Mouse (Mus musculus): Measurements from ENCODE around the gene Cntnap1.
"Not testable (repeated sequence)": the region's sequence is repeated elsewhere in the genome, so short reads cannot be mapped to it uniquely, and the experiment has no call there.

Gene Cntnap1

GRCm38 (mm10) chr11:101151063-101151462, 19.3 kb upstream of the Cntnap1 start:
- DNase-seq: no peak

- DNase-seq: no peak
Measured at GRCm38 (mm10) chr11:101152825-101153224, 17.5 kb upstream of the Cntnap1 start.

- DNase-seq: no peak
Measured at GRCm38 (mm10) chr11:101154648-101155047, 15.7 kb upstream of the Cntnap1 start.

GRCm38 (mm10) chr11:101155151-101155550, 15.2 kb upstream of the Cntnap1 start:
- DNase-seq: no peak

- DNase-seq: peak; percentile 86
Measured at GRCm38 (mm10) chr11:101155728-101156371, 14.5 kb upstream of the Cntnap1 start, which contains the start of gene Tubg2. Gene Tubg2 (plus strand): TSS chr11:101155907.

- DNase-seq: not testable (repeated sequence)
Measured at GRCm38 (mm10) chr11:101160151-101160550, 10.2 kb upstream of the Cntnap1 start.

GRCm38 (mm10) chr11:101160981-101161505, 9.3 kb upstream of the Cntnap1 start:
- not testable (repeated sequence) for DNase-seq

GRCm38 (mm10) chr11:101161551-101161950, 8.8 kb upstream of the Cntnap1 start:
- DNase-seq: no peak

- no peak for DNase-seq
Measured at GRCm38 (mm10) chr11:101162301-101162700, 8.0 kb upstream of the Cntnap1 start.

GRCm38 (mm10) chr11:101162772-101163171, 7.6 kb upstream of the Cntnap1 start:
- no peak for DNase-seq

- no peak for DNase-seq
Measured at GRCm38 (mm10) chr11:101163476-101164350, 6.6 kb upstream of the Cntnap1 start.

- no peak for DNase-seq
Measured at GRCm38 (mm10) chr11:101164351-101164665, 6.0 kb upstream of the Cntnap1 start.

- DNase-seq: no peak
Measured at GRCm38 (mm10) chr11:101164677-101165580, 5.4 kb upstream of the Cntnap1 start.

- no peak for DNase-seq
Measured at GRCm38 (mm10) chr11:101166357-101166756, 4.0 kb upstream of the Cntnap1 start.

GRCm38 (mm10) chr11:101167211-101167962, 2.9 kb upstream of the Cntnap1 start:
- no peak for DNase-seq

- DNase-seq: no peak
Measured at GRCm38 (mm10) chr11:101167963-101168300, 2.4 kb upstream of the Cntnap1 start.

GRCm38 (mm10) chr11:101168301-101168980, 1.9 kb upstream of the Cntnap1 start:
- DNase-seq: no peak

- no peak for DNase-seq
Measured at GRCm38 (mm10) chr11:101169301-101170107, 819 bp upstream of the Cntnap1 start.

GRCm38 (mm10) chr11:101170811-101171610, 688 bp downstream of the Cntnap1 start, which contains the start of gene Plekhh3:
Gene Plekhh3 (minus strand): TSS chr11:101171351.
- peak; percentile 100 for DNase-seq
